In the genomic region with DNA sequence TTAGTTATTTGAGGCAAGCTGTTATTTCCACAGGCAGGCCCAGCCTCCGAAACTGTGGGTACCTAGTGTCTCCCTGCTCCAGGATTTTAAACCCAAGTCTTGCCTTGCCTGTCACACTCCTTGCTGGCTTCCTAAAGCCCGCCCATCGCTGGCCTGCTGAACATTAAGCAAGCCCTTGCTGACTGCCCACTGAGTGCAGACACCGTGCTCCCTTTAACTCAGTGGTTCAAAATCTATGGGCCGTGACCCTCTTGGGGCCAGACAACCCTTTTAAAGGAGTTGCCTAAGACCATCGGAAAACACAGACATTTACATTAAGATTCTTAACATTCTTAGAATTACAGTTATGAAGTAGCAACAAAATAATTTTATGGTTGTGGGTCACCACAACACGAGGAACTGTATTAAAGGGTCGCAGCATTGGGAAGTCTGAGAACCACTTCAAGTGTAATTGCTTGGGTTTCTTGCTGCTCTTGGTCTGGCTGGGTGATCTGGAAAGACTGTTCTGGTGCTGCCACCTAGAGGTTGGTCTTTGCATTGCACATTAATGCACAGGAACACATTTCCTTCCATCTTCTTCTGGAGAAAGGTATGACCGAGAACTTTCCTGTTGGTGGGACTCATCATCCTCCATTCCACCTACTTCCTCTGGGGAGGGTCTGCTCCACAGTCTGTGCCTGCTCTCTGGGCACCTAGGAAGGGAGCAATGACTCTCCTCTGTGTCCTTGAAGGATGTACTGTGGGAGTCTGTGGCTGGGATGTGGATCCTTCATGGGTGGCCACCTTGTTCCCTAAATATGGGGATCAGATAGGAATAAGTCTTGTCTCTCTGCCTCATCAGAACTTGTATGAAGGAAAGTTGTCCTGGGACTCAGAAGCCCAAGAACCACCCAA, we compare ENCODE assay signal across 9 mouse cellular contexts. TPM values are rescaled to one million over a fixed set of nuclear protein-coding genes. Genes with fewer than 3 reads are reported as not detected.
DNase-seq lines count a peak whose midpoint lies in the region; ATAC-seq and TF ChIP-seq lines count a peak whose summit lies in the region.
"Had no signal": no experiment of that assay in that cellular context is flagged by ENCODE, and none has a peak within 500 bp of the region (broad histone marks: within the 10 kb centered on the region; RNA-seq: fewer than 3 reads in every experiment).

No protein-coding gene starts in this region.

- no peaks in the 10 kb centered on the region for H3K27me3 ChIP-seq in CH12.LX (replicated peaks)
- 0 out of 2 replicates have a peak, but pooled peaks cover 3% of the 10 kb centered on the region for H3K27me3 ChIP-seq in embryonic facial prominence, embryonic 15.5 days
- no peaks in the 10 kb centered on the region for H3K27me3 ChIP-seq in heart, embryonic 10.5 days (ENCODE audit: insufficient read depth, poor library complexity, severe bottlenecking)
- H3K27me3 ChIP-seq: heart, embryonic 15.5 days had no signal

- DNase-seq in CH12.LX (ENCODE audit: extremely low read depth), result peak; percentile 86
- DNase-seq in adrenal gland, postnatal 4 days (ENCODE audit: low spot score in 2 of 2), result peak; percentile 42 to 67
- peak; percentile 83 for DNase-seq in heart, embryonic 10.5 days (ENCODE audit: low spot score)
- DNase-seq in kidney, postnatal 25 days, result peak; percentile 80 to 92
- DNase-seq in lung, adult 2 months, result peak; percentile 75
- peak; percentile 60 for DNase-seq in ovary, postnatal 36 days (ENCODE audit: low spot score)
- peak; percentile 77 for DNase-seq in thymus, postnatal 14 days

- peak; percentile 86 to 96 for TF ChIP-seq CTCF in CH12.LX (conservative IDR thresholded peaks at IDR 0.05 in 1 of 2, IDR thresholded peaks at IDR 0.05 in 1 of 2; ENCODE audit: low read depth in 2 of 2, low read length in 2 of 2)
- peak; percentile 71 for TF ChIP-seq CTCF in lung, adult 2 months (IDR thresholded peaks at IDR 0.05; ENCODE audit: insufficient read depth, low read length)

- in situ Hi-C loops in CH12.LX (cut with MboI; ENCODE audit: low pct_ligation_motif_present, low pct_unique_long_range_greater_than_20kb, low sequenced_read_pairs), result loop anchor here (5.0 to 10.0 kb wide), 2 partner anchors 169 to 222 kb away; a partner anchor contains a TSS

- no peaks in the 10 kb centered on the region for H3K9me3 ChIP-seq in CH12.LX (replicated peaks; ENCODE audit: low read length)
- no peaks in the 10 kb centered on the region for H3K9me3 ChIP-seq in embryonic facial prominence, embryonic 15.5 days (replicated peaks)
- H3K9me3 ChIP-seq in heart, embryonic 10.5 days, result no peaks in the 10 kb centered on the region
- H3K9me3 ChIP-seq: heart, embryonic 15.5 days had no signal

- H3K79me2 ChIP-seq in CH12.LX (replicated peaks; ENCODE audit: control insufficient read depth, extremely low read depth, insufficient read depth, poor library complexity, severe bottlenecking), result no peaks in the 10 kb centered on the region

- no peak overlapping the region for H3K27ac ChIP-seq in CH12.LX (ENCODE audit: insufficient read depth, low read depth)
- H3K27ac ChIP-seq in embryonic facial prominence, embryonic 15.5 days (replicated peaks), result no peak overlapping the region
- H3K27ac ChIP-seq in heart, embryonic 10.5 days, result no peak overlapping the region
- H3K27ac ChIP-seq: heart, embryonic 15.5 days had no signal

- H3K4me2 ChIP-seq in CH12.LX (ENCODE audit: insufficient read depth, low read depth, poor library complexity, severe bottlenecking), result no peak overlapping the region
- no peak overlapping the region for H3K4me2 ChIP-seq in embryonic facial prominence, embryonic 15.5 days (replicated peaks)
- H3K4me2 ChIP-seq: heart, embryonic 15.5 days had no signal

- 52% methylated on average over 9 of the region's 9 CpGs for WGBS in embryonic facial prominence, embryonic 15.5 days
- WGBS in heart, embryonic 10.5 days, result 53% methylated on average over 9 of the region's 9 CpGs
- 50% methylated on average over 9 of the region's 9 CpGs for WGBS in lung, adult 2 months

- H3K4me3 ChIP-seq in CH12.LX (replicated peaks in 1 of 3; ENCODE audit: low read depth in 2 of 3, low read length in 2 of 3, poor library complexity in 1 of 3), result no peak overlapping the region
- no peak overlapping the region for H3K4me3 ChIP-seq in embryonic facial prominence, embryonic 15.5 days (replicated peaks)
- H3K4me3 ChIP-seq in heart, embryonic 10.5 days, result no peak overlapping the region
- no peak overlapping the region for H3K4me3 ChIP-seq in lung, adult 2 months (replicated peaks; ENCODE audit: extremely low read depth, low read depth, low read length)
- H3K4me3 ChIP-seq: heart, embryonic 15.5 days had no signal

- ATAC-seq in embryonic facial prominence, embryonic 15.5 days (ENCODE audit: insufficient number of reproducible peaks, low FRiP score, low TSS enrichment, low read depth), result peak; percentile 47; the same call in 1 of the 2 replicates

- H3K36me3 ChIP-seq in CH12.LX (replicated peaks in 1 of 2; ENCODE audit: control insufficient read depth in 1 of 2, insufficient read depth in 1 of 2, low read length in 1 of 2), result no peaks in the 10 kb centered on the region
- H3K36me3 ChIP-seq in embryonic facial prominence, embryonic 15.5 days, result no peaks in the 10 kb centered on the region
- H3K36me3 ChIP-seq in heart, embryonic 10.5 days, result no peaks in the 10 kb centered on the region
- H3K36me3 ChIP-seq: heart, embryonic 15.5 days had no signal

- TF ChIP-seq EP300 in CH12.LX (IDR thresholded peaks at IDR 0.05; ENCODE audit: low read length), result no peak

- peak; percentile 96 for TF ChIP-seq RAD21 in CH12.LX (IDR thresholded peaks at IDR 0.05; ENCODE audit: low read depth, low read length)

- H3K4me1 ChIP-seq in CH12.LX (ENCODE audit: control insufficient read depth in 1 of 2, insufficient read depth in 2 of 2), result peaks cover 14 to 45% of the 10 kb centered on the region in 2 experiments
- no peaks in the 10 kb centered on the region; the same call in 1 of the 2 replicates for H3K4me1 ChIP-seq in embryonic facial prominence, embryonic 15.5 days
- H3K4me1 ChIP-seq in heart, embryonic 10.5 days, result no peaks in the 10 kb centered on the region
- H3K4me1 ChIP-seq in lung, adult 2 months (ENCODE audit: control insufficient read depth, insufficient read depth, low read length), result no peaks in the 10 kb centered on the region

- H3K9ac ChIP-seq in CH12.LX (ENCODE audit: insufficient read depth, low read depth), result no peak overlapping the region
- no peak overlapping the region for H3K9ac ChIP-seq in embryonic facial prominence, embryonic 15.5 days
- H3K9ac ChIP-seq: heart, embryonic 15.5 days had no signal

- dilution Hi-C loops in CH12.LX (cut with MboI; ENCODE audit: extremely low pct_ligation_motif_present, extremely low pct_unique_long_range_greater_than_20kb, low sequenced_read_pairs), result no loop called here

- TF ChIP-seq POLR2A in CH12.LX (IDR thresholded peaks at IDR 0.05; ENCODE audit: low read depth, low read length), result no peak
- TF ChIP-seq POLR2A in lung, adult 2 months (IDR thresholded peaks at IDR 0.05; ENCODE audit: borderline replicate concordance, extremely low read depth, low read depth, low read length), result no peak

TF ChIP-seq in CH12.LX, 34 proteins besides CTCF, POLR2A, EP300 and RAD21 (continues in another document):
- no peak for TF ChIP-seq MAX (IDR thresholded peaks at IDR 0.05; ENCODE audit: low read length)
- TF ChIP-seq CHD2 (IDR thresholded peaks at IDR 0.05; ENCODE audit: low read length), result no peak
- TF ChIP-seq MYC (IDR thresholded peaks at IDR 0.05; ENCODE audit: low read depth, low read length), result 0 out of 2 replicates have a peak, but pooled peaks have one; percentile 51
- peak; percentile 57; the same call in 1 of the 2 replicates for TF ChIP-seq JUND (conservative IDR thresholded peaks at IDR 0.05; ENCODE audit: low read depth, low read length)
- TF ChIP-seq E2F4 (IDR thresholded peaks at IDR 0.05; ENCODE audit: insufficient replicate concordance, low read depth, low read length), result peak; percentile 40; the same call in 1 of the 2 replicates
- TF ChIP-seq TCF12 (IDR thresholded peaks at IDR 0.05; ENCODE audit: low read depth, low read length), result no peak
- TF ChIP-seq NELFE (IDR thresholded peaks at IDR 0.05; ENCODE audit: low read depth, low read length), result peak; percentile 54; the same call in 1 of the 2 replicates
- no peak for TF ChIP-seq NRF1 (IDR thresholded peaks at IDR 0.05; ENCODE audit: low read depth, low read length)
- TF ChIP-seq MAFK (IDR thresholded peaks at IDR 0.05; ENCODE audit: insufficient replicate concordance, low read length), result no peak
- TF ChIP-seq ZNF384 (IDR thresholded peaks at IDR 0.05; ENCODE audit: low read depth, low read length), result peak; percentile 13; the same call in 1 of the 2 replicates
- TF ChIP-seq USF2 (conservative IDR thresholded peaks at IDR 0.05; ENCODE audit: low read depth, low read length), result no peak
- peak; percentile 59 for TF ChIP-seq ZC3H11A (IDR thresholded peaks at IDR 0.05; ENCODE audit: low read depth, low read length)
- no peak for TF ChIP-seq UBTF (IDR thresholded peaks at IDR 0.05; ENCODE audit: low read depth, low read length)
- TF ChIP-seq KAT2A (IDR thresholded peaks at IDR 0.05; ENCODE audit: insufficient replicate concordance, low read length), result no peak
- no peak for TF ChIP-seq BHLHE40 (IDR thresholded peaks at IDR 0.05; ENCODE audit: low read depth, low read length)
- TF ChIP-seq CHD1 (IDR thresholded peaks at IDR 0.05; ENCODE audit: low read depth, low read length), result no peak
- TF ChIP-seq ELF1 (IDR thresholded peaks at IDR 0.05; ENCODE audit: low read depth, low read length), result no peak
- TF ChIP-seq ZMIZ1 (IDR thresholded peaks at IDR 0.05; ENCODE audit: low read depth, low read length), result no peak
- no peak; the same call in 1 of the 2 replicates for TF ChIP-seq HCFC1 (IDR thresholded peaks at IDR 0.05; ENCODE audit: low read depth, low read length)

RNA-seq across cellular contexts. Expression of a gene that starts 31.0 kb away (rescaled TPM):
- total RNA-seq in CH12.LX (2012; rRNA removed), result 101 and 119 TPM in 2 replicates
- 44.6 and 57.8 TPM in 2 replicates for total RNA-seq in CH12.LX (2014; rRNA removed)
- polyA plus RNA-seq in CH12.LX (2012; ENCODE audit: insufficient read length, low read depth), result 554 and 595 TPM in 2 replicates
- total RNA-seq in adrenal gland, postnatal 4 days (2021), result 100 to 1,000 TPM; 114 to 124 TPM
- 156 and 168 TPM in 2 replicates for polyA plus RNA-seq in embryonic facial prominence, embryonic 15.5 days (2015; fragmentation: Nextera tagmentation; extraction: Ambion mirVana)
- 139 and 148 TPM in 2 replicates for polyA plus RNA-seq in heart, embryonic 10.5 days (2016; fragmentation: Nextera tagmentation; extraction: Ambion mirVana)
- 11.5 and 17.2 TPM in 2 replicates for polyA plus RNA-seq in lung, adult 2 months (2012; rRNA removed)

RNA-seq across cellular contexts. Expression of a gene that starts 31.4 kb away (rescaled TPM):
- total RNA-seq in CH12.LX (2012; rRNA removed), result 15.9 and 18.0 TPM in 2 replicates
- 19.0 and 19.5 TPM in 2 replicates for total RNA-seq in CH12.LX (2014; rRNA removed)
- polyA plus RNA-seq in CH12.LX (2012; ENCODE audit: insufficient read length, low read depth), result 15.6 and 16.8 TPM in 2 replicates
- 10 to 100 TPM; 42.4 to 44.6 TPM for total RNA-seq in adrenal gland, postnatal 4 days (2021)
- 26.3 and 27.7 TPM in 2 replicates for polyA plus RNA-seq in embryonic facial prominence, embryonic 15.5 days (2015; fragmentation: Nextera tagmentation; extraction: Ambion mirVana)
- 24.0 and 28.8 TPM in 2 replicates for polyA plus RNA-seq in heart, embryonic 10.5 days (2016; fragmentation: Nextera tagmentation; extraction: Ambion mirVana)
- 37.0 and 49.1 TPM in 2 replicates for polyA plus RNA-seq in lung, adult 2 months (2012; rRNA removed)
